Mouse (Mus musculus) C2C12 (cell line): ENCODE measurements around the gene Actn3. TPM values are rescaled to one million over a fixed set of nuclear protein-coding genes. Genes with fewer than 3 reads are reported as not detected.

Source experiments
- H3K27me3 ChIP-seq: one replicate; pipeline ENCODE4 v1.6.1; 2011; ENCODE audit not compliant: control insufficient read depth, insufficient read depth, insufficient read length
- H3K36me3 ChIP-seq: one replicate; pipeline ENCODE4 v1.6.1; 2011; ENCODE audit not compliant: control insufficient read depth, insufficient read depth
- H3K4me3 ChIP-seq: one replicate; pipeline ENCODE4 v1.5.1; 2011; ENCODE audit warnings: mild to moderate bottlenecking, control low read depth; ENCODE audit not compliant: poor library complexity, insufficient read depth, severe bottlenecking
- H3K79me2 ChIP-seq: one replicate; pipeline ENCODE4 v1.6.1; 2011; ENCODE audit not compliant: control insufficient read depth, insufficient read depth
- H3K79me3 ChIP-seq: one replicate; pipeline ENCODE4 v1.6.1; 2011; ENCODE audit warnings: low read depth, control low read depth
- H3ac ChIP-seq: one replicate; pipeline ENCODE3; 2011; ENCODE audit warnings: low read depth; ENCODE audit not compliant: control insufficient read depth, insufficient read length
- CEBPB ChIP-seq: IDR thresholded peaks from one replicate; pipeline ENCODE4 v1.6.1; 2011; ENCODE audit warnings: low read depth, mild to moderate bottlenecking, control low read depth, moderate library complexity
- CTCF ChIP-seq: IDR thresholded peaks from one replicate; pipeline ENCODE4 v1.5.1; 2011; ENCODE audit not compliant: control insufficient read depth, insufficient read depth, insufficient read length
- FOSL1 ChIP-seq: IDR thresholded peaks from one replicate; pipeline ENCODE4 v1.8.0; 2011; ENCODE audit warnings: mild to moderate bottlenecking, low read length; ENCODE audit not compliant: poor library complexity, insufficient read depth, severe bottlenecking
- MAX ChIP-seq: IDR thresholded peaks from one replicate; pipeline ENCODE4 v1.6.1; 2011; ENCODE audit warnings: mild to moderate bottlenecking, control low read depth
- MYOD1 ChIP-seq: IDR thresholded peaks from one replicate; pipeline ENCODE4 v1.6.1; 2011; ENCODE audit warnings: low read depth; ENCODE audit not compliant: control insufficient read depth, insufficient read length
- MYOG ChIP-seq: IDR thresholded peaks from one replicate; pipeline ENCODE4 v1.6.1; 2011; ENCODE audit not compliant: control insufficient read depth, insufficient read length; ENCODE audit errors: extremely low read depth
- USF1 ChIP-seq: IDR thresholded peaks from one replicate; pipeline ENCODE4 v1.6.1; 2011; ENCODE audit warnings: low read depth, mild to moderate bottlenecking, control low read depth, moderate library complexity
- polyA plus RNA-seq: library from polyadenylated mRNA; unstranded; fragments of >200 nt; fragmentation: generic; extraction: Trizol; gene quantifications from one replicate; pipeline ENCODE4 v1.2.1, GENCODE M21; 2012; ENCODE audit warnings: missing spikeins

The Actn3 gene
- polyA plus RNA-seq, 1 experiment: 20.8 TPM

GRCm38 (mm10) chr19:4811909-4812242, 65.8 kb downstream of the Actn3 start:
- peak overlapping the region; percentile 84 for H3ac ChIP-seq
- no peaks in the 10 kb centered on the region for H3K27me3 ChIP-seq
- peaks cover 45% of the 10 kb centered on the region for H3K79me3 ChIP-seq
- TF ChIP-seq CTCF (no peak), MAX (no peak), MYOG (no peak), USF1 (no peak), CEBPB (no peak), FOSL1 (no peak), MYOD1 (no peak)
- peaks cover 7% of the 10 kb centered on the region for H3K36me3 ChIP-seq
- H3K4me3 ChIP-seq: peak overlapping the region; percentile 74
- H3K79me2 ChIP-seq: peaks cover 55% of the 10 kb centered on the region

Other genes with a start within 250 kb of the Actn3 start
- 0.96 TPM for gene Gm960, start 179.2 kb downstream of the Actn3 start, polyA plus RNA-seq
- 0.15 TPM for gene Sptbn2, start 166.7 kb downstream of the Actn3 start, polyA plus RNA-seq
- 8.8 TPM for gene Rbm4b, start 121.4 kb downstream of the Actn3 start, polyA plus RNA-seq
- 43.8 TPM for gene Rbm4, start 84.0 kb downstream of the Actn3 start, polyA plus RNA-seq
- gene Gm21992, start 66.3 kb downstream of the Actn3 start, polyA plus RNA-seq: 14.3 TPM
- gene Rbm14, start 66.3 kb downstream of the Actn3 start, polyA plus RNA-seq: 95.2 TPM
- 36.6 TPM for gene Ccs, start 38.6 kb downstream of the Actn3 start, polyA plus RNA-seq
- 0.02 TPM for gene Ccdc87, start 38.5 kb downstream of the Actn3 start, polyA plus RNA-seq
- 1.2 TPM for gene Ctsf, start 22.8 kb downstream of the Actn3 start, polyA plus RNA-seq
- gene Zdhhc24, start 759 bp upstream of the Actn3 start, polyA plus RNA-seq: 5.4 TPM
- gene Bbs1, start 28.7 kb upstream of the Actn3 start, polyA plus RNA-seq: 2.2 TPM
- gene Dpp3, start 50.4 kb upstream of the Actn3 start, polyA plus RNA-seq: 68.2 TPM
- 1.3 TPM for gene Peli3, start 65.2 kb upstream of the Actn3 start, polyA plus RNA-seq
- 100 TPM for gene Mrpl11, start 84.2 kb upstream of the Actn3 start, polyA plus RNA-seq
- gene Npas4, start 112.4 kb upstream of the Actn3 start, polyA plus RNA-seq: 0.60 TPM
- 8.9 TPM for gene Slc29a2, start 146.0 kb upstream of the Actn3 start, polyA plus RNA-seq
- gene B4gat1, start 160.9 kb upstream of the Actn3 start, polyA plus RNA-seq: 28.1 TPM
- gene AC124502.3, start 161.0 kb upstream of the Actn3 start, polyA plus RNA-seq: 1.5 TPM
- gene Brms1, start 163.4 kb upstream of the Actn3 start, polyA plus RNA-seq: 55.3 TPM
- 48.9 TPM for gene Rin1, start 172.6 kb upstream of the Actn3 start, polyA plus RNA-seq
- 3.2 TPM for gene Cd248, start 190.2 kb upstream of the Actn3 start, polyA plus RNA-seq
- gene Tmem151a, start 207.6 kb upstream of the Actn3 start, polyA plus RNA-seq: 4.6 TPM
- gene Yif1a, start 210.6 kb upstream of the Actn3 start, polyA plus RNA-seq: 57.6 TPM
- gene Cnih2, start 220.6 kb upstream of the Actn3 start, polyA plus RNA-seq: 1.9 TPM
- gene Rab1b, start 229.2 kb upstream of the Actn3 start, polyA plus RNA-seq: 212 TPM
- 30.5 TPM for gene Klc2, start 240.7 kb upstream of the Actn3 start, polyA plus RNA-seq